7 mouse cellular contexts compared by ENCODE assay signal in genomic region chr2:4555221-4555631, GRCm38 (mm10).
DNase-seq lines count a peak whose midpoint lies in the region; ATAC-seq and TF ChIP-seq lines count a peak whose summit lies in the region.

No protein-coding gene starts in this region.

- peak overlapping the region; percentile 92 for H3K27ac ChIP-seq in limb, embryonic 10.5 days
- peak overlapping the region; percentile 92; the same call in 1 of the 2 replicates for H3K27ac ChIP-seq in stomach, embryonic 15.5 days

- no peak overlapping the region for H3K4me2 ChIP-seq in stomach, embryonic 15.5 days

- no peaks in the 10 kb centered on the region for H3K27me3 ChIP-seq in C2C12 (ENCODE audit: control insufficient read depth, insufficient read depth, insufficient read length)
- no peaks in the 10 kb centered on the region for H3K27me3 ChIP-seq in limb, embryonic 10.5 days (ENCODE audit: low read depth, poor library complexity, severe bottlenecking)
- H3K27me3 ChIP-seq in stomach, embryonic 15.5 days (replicated peaks) = no peaks in the 10 kb centered on the region

- WGBS in limb, embryonic 10.5 days = 17% methylated on average over 7 of the region's 7 CpGs
- 40% methylated on average over 7 of the region's 7 CpGs for WGBS in stomach, embryonic 15.5 days

- peak; percentile 90 for DNase-seq in Muller cell, postnatal 12 days (ENCODE audit: inconsistent ontology term)
- peak; percentile 77 to 78 for DNase-seq in heart, adult 9 months (ENCODE audit: low spot score in 2 of 2)
- no peak for DNase-seq in limb, embryonic 10.5 days (ENCODE audit: low spot score)
- DNase-seq in natural killer cell, adult 2 months (ENCODE audit: low spot score in 2 of 2) = no peak
- no peak for DNase-seq in left cerebral cortex, adult 18-20 months (ENCODE audit: low spot score in 2 of 2)

- peaks cover 73% of the 10 kb centered on the region for H3K4me1 ChIP-seq in limb, embryonic 10.5 days
- peaks cover 25% of the 10 kb centered on the region for H3K4me1 ChIP-seq in stomach, embryonic 15.5 days

- H3K79me3 ChIP-seq in C2C12 (ENCODE audit: low read depth) = peaks cover 6% of the 10 kb centered on the region

- no peak overlapping the region for H3K4me3 ChIP-seq in C2C12 (ENCODE audit: insufficient read depth, poor library complexity, severe bottlenecking)
- no peak overlapping the region for H3K4me3 ChIP-seq in limb, embryonic 10.5 days
- H3K4me3 ChIP-seq in stomach, embryonic 15.5 days (replicated peaks) = no peak overlapping the region

- no peak for ATAC-seq in stomach, embryonic 15.5 days (ENCODE audit: insufficient read depth, low FRiP score, low read depth)

- H3ac ChIP-seq in C2C12 (ENCODE audit: control insufficient read depth, insufficient read length, low read depth) = no peak overlapping the region

- peaks cover 26% of the 10 kb centered on the region for H3K79me2 ChIP-seq in C2C12 (ENCODE audit: control insufficient read depth, insufficient read depth)

- no peak for TF ChIP-seq CTCF in C2C12 (IDR thresholded peaks at IDR 0.05; ENCODE audit: control insufficient read depth, insufficient read depth, insufficient read length)

- H3K9me3 ChIP-seq in limb, embryonic 10.5 days (replicated peaks) = no peaks in the 10 kb centered on the region
- no peaks in the 10 kb centered on the region for H3K9me3 ChIP-seq in stomach, embryonic 15.5 days

- H3K36me3 ChIP-seq in C2C12 (ENCODE audit: control insufficient read depth, insufficient read depth) = peaks cover 28% of the 10 kb centered on the region
- peaks cover 34% of the 10 kb centered on the region for H3K36me3 ChIP-seq in limb, embryonic 10.5 days
- no peaks in the 10 kb centered on the region for H3K36me3 ChIP-seq in stomach, embryonic 15.5 days

- H3K9ac ChIP-seq in stomach, embryonic 15.5 days = no peak overlapping the region

TF ChIP-seq in C2C12, 6 proteins besides CTCF, POLR2A, EP300 and RAD21:
- TF ChIP-seq MYOG (IDR thresholded peaks at IDR 0.05; ENCODE audit: control insufficient read depth, extremely low read depth, insufficient read length) (no peak), FOSL1 (IDR thresholded peaks at IDR 0.05; ENCODE audit: insufficient read depth, low read length, poor library complexity, severe bottlenecking) (no peak), MAX (IDR thresholded peaks at IDR 0.05) (peak; percentile 85), MYOD1 (IDR thresholded peaks at IDR 0.05; ENCODE audit: control insufficient read depth, insufficient read length, low read depth) (no peak), CEBPB (IDR thresholded peaks at IDR 0.05; ENCODE audit: low read depth) (no peak)

Comparison
In these comparisons a context has a peak if more than half of its experiments do, and no peak if none do; other contexts are left out.
1. DNase-seq: peak in Muller cell, postnatal 12 days (single experiment) and heart, adult 9 months (2 of 2); none in limb, embryonic 10.5 days (single experiment), natural killer cell, adult 2 months (0 of 2) and left cerebral cortex, adult 18-20 months (0 of 2).